Mouse (Mus musculus) lung, adult 10 weeks (tissue): ENCODE measurements around the gene Sema6c. TPM values are rescaled to one million over a fixed set of nuclear protein-coding genes. Genes with fewer than 3 reads are reported as not detected.

Experiments
- polyA plus RNA-seq: library from polyadenylated mRNA; stranded (reverse); fragments of 350-450 nt; fragmentation: Illumina TruSeq; extraction: RNeasy Lipid Tissue Mini Kit (QIAGEN cat#74804); gene quantifications from one replicate; pipeline ENCODE4 v1.2.3, GENCODE M21; 2014; ENCODE audit warnings: low read depth, low replicate concordance; ENCODE audit not compliant: insufficient read depth

Sema6c gene
- 2.1 TPM for polyA plus RNA-seq

DNA sequence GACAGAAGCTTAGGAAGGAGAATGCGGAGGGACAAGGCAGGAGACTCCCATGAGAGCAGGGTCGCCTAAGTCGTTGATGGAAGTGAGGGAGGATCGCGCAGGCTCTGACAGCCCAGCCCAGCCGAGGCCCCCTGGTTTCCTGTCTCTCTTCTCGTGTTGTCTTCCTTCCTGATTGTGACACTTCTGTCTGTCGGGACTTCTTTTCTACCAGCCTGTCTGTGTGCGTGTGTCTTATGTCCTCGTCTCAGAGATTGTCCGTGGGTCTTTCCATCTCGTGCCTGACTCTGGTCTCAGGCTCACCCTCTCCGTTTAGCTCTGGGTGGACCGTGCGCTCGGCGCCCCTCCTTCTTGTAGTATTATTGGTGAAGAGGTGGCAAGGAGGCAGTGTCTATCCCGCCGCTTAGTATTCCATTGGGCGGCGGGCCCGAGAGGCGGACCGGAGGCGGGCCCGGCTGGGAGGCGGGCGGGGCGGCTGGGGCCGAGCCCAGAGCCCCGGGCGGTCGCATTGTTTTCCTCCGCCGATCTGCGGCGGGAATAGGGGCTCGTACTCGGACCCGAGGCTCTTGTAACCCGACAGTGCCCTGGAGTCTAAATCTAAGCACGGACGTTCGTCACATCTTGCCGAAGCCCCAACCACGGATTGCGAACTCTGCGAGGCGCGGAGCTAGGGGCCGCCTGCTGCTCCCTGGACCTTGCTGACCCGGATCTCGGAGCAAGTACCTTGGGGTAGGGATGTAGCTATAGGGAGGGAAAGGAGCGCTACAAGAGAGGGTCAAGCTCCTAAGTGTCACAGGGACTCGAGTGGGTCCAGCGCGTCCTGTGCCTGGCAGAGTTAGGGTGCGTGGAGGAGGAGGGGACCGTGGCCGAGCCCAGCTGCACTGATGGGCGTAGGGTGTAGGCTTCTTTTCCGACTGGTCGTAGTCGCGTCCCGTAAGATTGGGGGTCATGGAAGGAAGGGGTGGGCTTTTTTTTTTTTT is at the start of gene Sema6c:
Gene Sema6c (plus strand): TSS at position 471 of the 977 bp plus-strand sequence.

GRCm38 (mm10) chr3:95110911-95111726 is 49.1 kb upstream of the Sema6c start, which contains the start of gene Vps72:
TSS of gene Vps72 (plus strand) at chr3:95111022.

GRCm38 (mm10) chr3:95124246-95124645 is 36.0 kb upstream of the Sema6c start, which contains the start of gene Tmod4:
TSS of gene Tmod4 (plus strand) at chr3:95124476.

DNA sequence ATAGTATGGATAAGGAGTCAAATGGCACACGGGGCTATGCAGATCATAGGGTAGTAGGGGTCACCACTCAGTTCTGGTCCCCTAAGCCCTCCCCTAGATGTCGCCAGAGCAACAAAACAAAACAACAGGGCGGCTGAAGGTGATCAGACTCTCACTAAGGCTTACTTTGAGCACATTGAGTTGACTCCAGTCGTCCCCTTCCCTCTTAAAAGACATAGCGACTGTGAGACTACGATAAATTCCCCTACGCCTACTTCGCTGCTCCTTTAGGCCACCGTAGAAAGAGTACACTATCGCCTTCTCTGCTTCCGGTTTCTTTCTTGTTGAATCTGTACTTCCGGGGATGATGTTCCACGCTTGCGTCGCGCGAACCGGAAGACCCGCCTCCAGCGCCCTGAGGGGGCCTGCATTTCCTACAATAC is 26.6 kb upstream of the Sema6c start, which contains the start of the genes Scnm1 and Lysmd1:
Gene Scnm1 (minus strand): TSS at position 332 of the 422 bp plus-strand sequence.
Gene Lysmd1 (plus strand): TSS at position 409 of the 422 bp plus-strand sequence.

DNA sequence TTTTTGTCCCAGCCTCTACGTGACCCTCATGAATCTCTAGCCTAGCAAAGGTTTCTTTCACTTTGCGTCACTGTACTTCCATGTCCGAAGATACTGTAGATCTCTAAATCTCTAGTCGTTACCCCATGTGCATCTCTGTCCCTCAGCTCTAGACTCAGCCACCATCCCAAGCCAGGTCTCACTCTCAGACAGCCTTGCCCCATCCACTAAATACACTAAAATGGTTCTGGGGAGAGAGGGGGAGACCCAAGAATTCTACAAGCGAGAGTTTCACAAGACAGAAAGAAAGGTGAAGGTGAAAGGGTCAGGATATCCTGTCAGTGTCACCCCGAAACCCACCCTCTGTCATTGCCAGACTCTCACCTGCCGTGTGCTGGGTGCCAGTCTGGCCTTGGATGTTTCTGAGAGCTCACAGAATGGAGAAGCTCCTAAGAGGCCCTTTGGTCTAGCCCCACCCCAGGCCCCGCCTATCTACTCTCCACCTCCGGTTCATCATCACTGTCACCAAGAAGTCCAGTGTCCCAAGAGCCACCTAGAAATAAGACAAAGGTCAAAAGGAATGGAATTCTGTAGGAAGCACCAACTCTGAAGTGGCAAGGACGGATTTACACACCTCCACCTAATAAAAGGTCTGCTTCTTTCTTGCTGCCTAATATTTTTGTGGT is 18.2 kb upstream of the Sema6c start, which contains the start of gene Tnfaip8l2:
Gene Tnfaip8l2 (minus strand): TSS at position 409 of the 665 bp plus-strand sequence.

DNA sequence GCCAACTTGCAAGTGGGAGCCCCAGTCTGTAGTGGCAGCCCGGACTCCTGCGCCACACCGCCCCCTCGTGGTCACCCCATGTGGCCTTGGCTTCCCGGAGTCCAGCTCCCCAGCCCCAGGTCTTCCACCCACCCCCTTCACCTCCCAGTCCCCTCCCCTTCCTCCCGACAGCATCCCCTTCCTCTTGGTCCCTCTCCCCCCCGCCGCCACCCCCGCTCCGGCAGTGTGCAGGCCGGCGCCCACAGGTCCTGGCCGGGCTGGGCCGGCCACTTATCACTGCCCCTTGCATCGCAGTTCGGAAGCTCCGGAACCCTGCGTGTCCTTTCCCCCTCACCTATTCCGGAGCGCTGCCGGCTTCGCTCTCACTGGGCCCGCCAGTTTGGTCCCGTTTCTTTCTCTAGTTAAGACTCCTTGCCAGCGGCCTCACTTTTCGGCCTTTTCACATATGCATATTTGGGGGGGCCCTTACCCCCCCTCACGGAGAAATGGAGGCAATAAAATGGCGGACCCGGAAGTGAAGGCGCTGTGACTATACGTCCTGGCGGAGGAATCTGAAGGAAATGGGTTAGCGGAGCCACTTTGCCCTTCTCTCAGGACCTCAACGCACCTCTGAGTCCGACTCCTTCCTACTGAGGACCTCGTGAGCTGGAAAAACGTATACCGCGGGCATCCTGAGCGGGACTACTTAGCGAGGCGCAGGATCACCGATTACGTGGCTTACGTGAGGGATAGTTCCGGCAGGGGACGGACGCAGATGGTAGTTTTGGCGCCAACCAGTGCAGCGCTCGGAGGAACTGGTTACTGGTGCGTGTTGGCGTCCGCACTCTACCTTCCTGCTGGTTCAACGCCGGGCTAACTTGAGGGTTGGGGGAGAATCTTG is 57.2 kb downstream of the Sema6c start, which contains the start of gene Gabpb2:
Gene Gabpb2 (minus strand): TSS at position 662 of the 880 bp plus-strand sequence.

Other genes with a start within 250 kb of the Sema6c start
- 818 TPM for gene Selenbp1, start 227.4 kb upstream of the Sema6c start, polyA plus RNA-seq
- 5.0 TPM for gene Rfx5, start 206.4 kb upstream of the Sema6c start, polyA plus RNA-seq
- gene Pi4kb, start 185.7 kb upstream of the Sema6c start, polyA plus RNA-seq, result 29.8 TPM
- gene Zfp687, start 145.0 kb upstream of the Sema6c start, polyA plus RNA-seq, result 5.7 TPM
- gene Psmd4, start 117.8 kb upstream of the Sema6c start, polyA plus RNA-seq, result 120 TPM
- 16.0 TPM for gene Pip5k1a, start 53.5 kb upstream of the Sema6c start, polyA plus RNA-seq
- gene Vps72, start 49.4 kb upstream of the Sema6c start, polyA plus RNA-seq, result 33.7 TPM
- gene Tmod4, start 36.0 kb upstream of the Sema6c start, polyA plus RNA-seq, result 1.5 TPM
- gene Scnm1, start 26.4 kb upstream of the Sema6c start, polyA plus RNA-seq, result 42.6 TPM
- 8.4 TPM for gene Lysmd1, start 26.4 kb upstream of the Sema6c start, polyA plus RNA-seq
- gene Tnfaip8l2, start 18.1 kb upstream of the Sema6c start, polyA plus RNA-seq, result 22.1 TPM
- gene Gabpb2, start 57.5 kb downstream of the Sema6c start, polyA plus RNA-seq, result 6.1 TPM
- 80.1 TPM for gene Cdc42se1, start 68.3 kb downstream of the Sema6c start, polyA plus RNA-seq
- 5.0 TPM for gene Mllt11, start 71.7 kb downstream of the Sema6c start, polyA plus RNA-seq
- 0.84 TPM for gene Gm128, start 81.1 kb downstream of the Sema6c start, polyA plus RNA-seq
- gene Bnipl, start 90.7 kb downstream of the Sema6c start, polyA plus RNA-seq, result 6.7 TPM
- 41.4 TPM for gene Mindy1, start 120.9 kb downstream of the Sema6c start, polyA plus RNA-seq
- gene Prune1, start 121.6 kb downstream of the Sema6c start, polyA plus RNA-seq, result 11.4 TPM
- gene Anxa9, start 146.7 kb downstream of the Sema6c start, polyA plus RNA-seq, result 4.2 TPM
- gene Cers2, start 154.3 kb downstream of the Sema6c start, polyA plus RNA-seq, result 149 TPM
- 9.2 TPM for gene Setdb1, start 196.7 kb downstream of the Sema6c start, polyA plus RNA-seq
- not detected for gene 4930558C23Rik, start 242.4 kb downstream of the Sema6c start, polyA plus RNA-seq